Mouse (Mus musculus): ENCODE results near the gene Fam162b.

The Fam162b gene

GRCm38 (mm10) chr10:51590139-51590574 lies at the start of gene Fam162b:
Gene Fam162b, minus strand, starts transcription at chr10:51590517.
- DNase-seq, result no peak

GRCm38 (mm10) chr10:51631411-51632136 lies 41.3 kb upstream of the Fam162b start, which contains the start of gene Gprc6a:
Gene Gprc6a, minus strand, starts transcription at chr10:51631461.
- no peak for DNase-seq

GRCm38 (mm10) chr10:51621193-51621592 lies 30.9 kb upstream of the Fam162b start:
- no peak for DNase-seq

- DNase-seq, result no peak
Observed at GRCm38 (mm10) chr10:51620126-51620525, 29.8 kb upstream of the Fam162b start.

- DNase-seq, result no peak
Observed at GRCm38 (mm10) chr10:51618538-51618937, 28.2 kb upstream of the Fam162b start.

GRCm38 (mm10) chr10:51614826-51615590 lies 24.7 kb upstream of the Fam162b start:
- DNase-seq, result no peak

GRCm38 (mm10) chr10:51613421-51613820 lies 23.1 kb upstream of the Fam162b start:
- no peak for DNase-seq

- DNase-seq, result no peak
Observed at GRCm38 (mm10) chr10:51611969-51612682, 21.8 kb upstream of the Fam162b start.

- DNase-seq, result no peak
Observed at GRCm38 (mm10) chr10:51609741-51610425, 19.6 kb upstream of the Fam162b start.

- no peak for DNase-seq
Observed at GRCm38 (mm10) chr10:51596928-51597635, 6.8 kb upstream of the Fam162b start.

- DNase-seq, result peak in 1 of 2 experiments; percentile 3
Observed at GRCm38 (mm10) chr10:51595001-51595931, 4.9 kb upstream of the Fam162b start.

GRCm38 (mm10) chr10:51591574-51591973 lies 1.3 kb upstream of the Fam162b start:
- DNase-seq, result no peak

GRCm38 (mm10) chr10:51584919-51585318 lies 5.4 kb downstream of the Fam162b start:
- DNase-seq, result no peak

GRCm38 (mm10) chr10:51584378-51584777 lies 5.9 kb downstream of the Fam162b start:
- no peak for DNase-seq

GRCm38 (mm10) chr10:51571225-51571996 lies 18.9 kb downstream of the Fam162b start:
- no peak for DNase-seq

GRCm38 (mm10) chr10:51556005-51556404 lies 34.3 kb downstream of the Fam162b start:
- DNase-seq, result no peak

GRCm38 (mm10) chr10:51553348-51554123 lies 36.8 kb downstream of the Fam162b start:
- DNase-seq, result peak; percentile 88

Measured in kidney, postnatal 4 days (tissue).